Mouse (Mus musculus) neural tube, embryonic 15.5 days (tissue): Measurements from ENCODE around the gene Tcf20. TPM values are rescaled to one million over a fixed set of nuclear protein-coding genes. Genes with fewer than 3 reads are reported as not detected.
A peak's percentile ranks its signal among the peaks of the same experiment; 100 is the strongest.

ENCODE experiments used
- ATAC-seq: fragments of 200-750 bp; cut with Nextera tagmentation; 2 replicates; pipeline ENCODE4 v1.8.0; 2017; ENCODE audit warnings: mild to moderate bottlenecking, moderate TSS enrichment, moderate library complexity; ENCODE audit not compliant: low FRiP score
- H3K27ac ChIP-seq: fragments of 300-500 bp; sonication (generic); replicated peaks from 2 replicates; pipeline ENCODE4 v1.5.1; 2015; ENCODE audit warnings: mild to moderate bottlenecking, inconsistent platforms
- H3K27me3 ChIP-seq: fragments of 300-500 bp; sonication (generic); replicated peaks from 2 replicates; pipeline ENCODE4 v1.6.1; 2015; ENCODE audit warnings: inconsistent platforms
- H3K36me3 ChIP-seq: fragments of 300-500 bp; sonication (generic); 2 replicates; pipeline ENCODE4 v1.6.1; 2015; ENCODE audit warnings: inconsistent platforms
- H3K4me1 ChIP-seq: fragments of 300-500 bp; sonication (generic); 2 replicates; pipeline ENCODE4 v1.6.1; 2015; ENCODE audit warnings: inconsistent platforms
- H3K4me2 ChIP-seq: fragments of 300-500 bp; sonication (generic); 2 replicates; pipeline ENCODE4 v1.6.1; 2015; ENCODE audit warnings: inconsistent platforms, mild to moderate bottlenecking, moderate library complexity
- H3K4me3 ChIP-seq: fragments of 300-500 bp; sonication (generic); replicated peaks from 2 replicates; pipeline ENCODE4 v1.5.1; 2015; ENCODE audit warnings: mild to moderate bottlenecking, inconsistent platforms
- H3K9ac ChIP-seq: fragments of 300-500 bp; sonication (generic); replicated peaks from 2 replicates; pipeline ENCODE4 v1.6.1; 2015; ENCODE audit warnings: mild to moderate bottlenecking, inconsistent platforms
- H3K9me3 ChIP-seq: fragments of 300-500 bp; sonication (generic); replicated peaks from 2 replicates; pipeline ENCODE4 v1.6.1; 2016; ENCODE audit warnings: inconsistent platforms
- WGBS: fragments of 180-500 bp; shearing (Covaris S2); methylation state at CpG from one replicate; pipeline ENCODE4 v1.1.7; 2015; ENCODE audit warnings: mixed read lengths; 5-methylcytosine and 5-hydroxymethylcytosine counted together
- polyA plus RNA-seq: library from polyadenylated mRNA; unstranded; fragments of >200 nt; fragmentation: Nextera tagmentation; extraction: Ambion mirVana; gene quantifications from 2 replicates; pipeline ENCODE4 v1.2.1, GENCODE M21; 2015

Gene Tcf20
- polyA plus RNA-seq, 1 experiment from 2014 or later = 11.2 TPM

GRCm38 (mm10) chr15:82992079-82992783, 4.6 kb upstream of the Tcf20 start:
- no peak overlapping the region for H3K9ac ChIP-seq
- ATAC-seq = no peak
- H3K27me3 ChIP-seq = 0 out of 2 replicates have a peak, but pooled peaks cover 5% of the 10 kb centered on the region
- WGBS = 60% methylated on average over 13 of the region's 13 CpGs
- H3K4me2 ChIP-seq = no peak overlapping the region
- peaks cover 77% of the 10 kb centered on the region for H3K4me1 ChIP-seq
- no peaks in the 10 kb centered on the region for H3K36me3 ChIP-seq
- H3K9me3 ChIP-seq = no peaks in the 10 kb centered on the region
- H3K27ac ChIP-seq = no peak overlapping the region
- H3K4me3 ChIP-seq = no peak overlapping the region

GRCm38 (mm10) chr15:82989190-82989704, 1.6 kb upstream of the Tcf20 start:
- 36% methylated on average over 6 of the region's 6 CpGs for WGBS
- no peak overlapping the region for H3K9ac ChIP-seq
- H3K27ac ChIP-seq = no peak overlapping the region
- H3K36me3 ChIP-seq = no peaks in the 10 kb centered on the region
- H3K4me2 ChIP-seq = no peak overlapping the region
- peaks cover 18% of the 10 kb centered on the region for H3K27me3 ChIP-seq
- no peak for ATAC-seq
- H3K9me3 ChIP-seq = no peaks in the 10 kb centered on the region
- peaks cover 79% of the 10 kb centered on the region for H3K4me1 ChIP-seq
- no peak overlapping the region for H3K4me3 ChIP-seq

GRCm38 (mm10) chr15:82987014-82987731, 499 bp downstream of the Tcf20 start:
- ATAC-seq = no peak

GRCm38 (mm10) chr15:82984574-82984973, 3.1 kb downstream of the Tcf20 start:
- no peaks in the 10 kb centered on the region for H3K36me3 ChIP-seq
- H3K9ac ChIP-seq = no peak overlapping the region
- no peak for ATAC-seq
- no peaks in the 10 kb centered on the region for H3K9me3 ChIP-seq
- peaks cover 83% of the 10 kb centered on the region for H3K4me1 ChIP-seq
- H3K4me3 ChIP-seq = no peak overlapping the region
- peak overlapping the region; percentile 92 for H3K4me2 ChIP-seq
- H3K27me3 ChIP-seq = peaks cover 27% of the 10 kb centered on the region
- 34% methylated on average over 7 of the region's 7 CpGs for WGBS
- H3K27ac ChIP-seq = peak overlapping the region; percentile 41; the same call in 1 of the 2 replicates

More at GRCm38 (mm10) chr15:82987014-82987731, 499 bp downstream of the Tcf20 start:
- H3K4me3 ChIP-seq = peak overlapping the region; percentile 46
- H3K4me2 ChIP-seq = peak overlapping the region; percentile 92
- peak overlapping the region; percentile 40; the same call in 1 of the 2 replicates for H3K9ac ChIP-seq
- no peaks in the 10 kb centered on the region for H3K36me3 ChIP-seq
- no peaks in the 10 kb centered on the region for H3K9me3 ChIP-seq
- H3K27me3 ChIP-seq = peaks cover 18% of the 10 kb centered on the region
- peaks cover 83% of the 10 kb centered on the region for H3K4me1 ChIP-seq
- under 1% methylated on average over 38 of the region's 38 CpGs for WGBS
- H3K27ac ChIP-seq = no peak overlapping the region; the same call in 1 of the 2 replicates

- Histone ChIP-seq H3K36me3 (no peaks in the 10 kb centered on the region), H3K4me3 (no peak overlapping the region), H3K27ac (peak overlapping the region; percentile 81), H3K27me3 (peaks cover 27% of the 10 kb centered on the region), H3K4me1 (peaks cover 79% of the 10 kb centered on the region), H3K4me2 (peak overlapping the region; percentile 92), H3K9me3 (no peaks in the 10 kb centered on the region), H3K9ac (no peak overlapping the region)
- no peak for ATAC-seq
- WGBS = 3% methylated on average over 4 of the region's 4 CpGs
Measured at GRCm38 (mm10) chr15:82984097-82984496, 3.6 kb downstream of the Tcf20 start.

GRCm38 (mm10) chr15:82983416-82984026, 4.2 kb downstream of the Tcf20 start:
- peak overlapping the region; percentile 92 for H3K4me2 ChIP-seq
- H3K9ac ChIP-seq = peak overlapping the region; percentile 26; the same call in 1 of the 2 replicates
- H3K9me3 ChIP-seq = no peaks in the 10 kb centered on the region
- H3K4me3 ChIP-seq = peak overlapping the region; percentile 25
- H3K4me1 ChIP-seq = peaks cover 74% of the 10 kb centered on the region
- no peaks in the 10 kb centered on the region for H3K36me3 ChIP-seq
- WGBS = 6% methylated on average over 9 of the region's 9 CpGs
- peak; percentile 43; the same call in 1 of the 2 replicates for ATAC-seq
- peak overlapping the region; percentile 81 for H3K27ac ChIP-seq
- peaks cover 31% of the 10 kb centered on the region for H3K27me3 ChIP-seq

- H3K4me1 ChIP-seq = peaks cover 67% of the 10 kb centered on the region
- peak overlapping the region; percentile 25 for H3K4me3 ChIP-seq
- peak overlapping the region; percentile 81 for H3K27ac ChIP-seq
- H3K4me2 ChIP-seq = peak overlapping the region; percentile 92
- WGBS = 5% methylated on average over 18 of the region's 18 CpGs
- no peaks in the 10 kb centered on the region for H3K36me3 ChIP-seq
- no peaks in the 10 kb centered on the region for H3K9me3 ChIP-seq
- peaks cover 35% of the 10 kb centered on the region for H3K27me3 ChIP-seq
- ATAC-seq = no peak
- H3K9ac ChIP-seq = peak overlapping the region; percentile 46
Measured at GRCm38 (mm10) chr15:82982724-82983415, 4.8 kb downstream of the Tcf20 start.

- Histone ChIP-seq H3K4me2 (peak overlapping the region; percentile 92), H3K4me3 (no peak overlapping the region), H3K9me3 (no peaks in the 10 kb centered on the region), H3K27ac (peak overlapping the region; percentile 81; the same call in 1 of the 2 replicates), H3K27me3 (peaks cover 43% of the 10 kb centered on the region), H3K9ac (0 out of 2 replicates have a peak overlapping the region, but pooled peaks have one; percentile 36), H3K4me1 (peaks cover 57% of the 10 kb centered on the region), H3K36me3 (no peaks in the 10 kb centered on the region)
- 28% methylated on average over 14 of the region's 15 CpGs for WGBS
- ATAC-seq = no peak
Measured at GRCm38 (mm10) chr15:82981676-82982520, 5.8 kb downstream of the Tcf20 start.

GRCm38 (mm10) chr15:82979531-82979930, 8.1 kb downstream of the Tcf20 start:
- Histone ChIP-seq H3K36me3 (no peaks in the 10 kb centered on the region), H3K4me1 (peaks cover 43% of the 10 kb centered on the region), H3K9ac (no peak overlapping the region), H3K27me3 (peaks cover 37% of the 10 kb centered on the region; the same call in 1 of the 2 replicates), H3K4me3 (no peak overlapping the region), H3K27ac (no peak overlapping the region), H3K9me3 (no peaks in the 10 kb centered on the region), H3K4me2 (no peak overlapping the region)
- 86% methylated on average over 1 of the region's 1 CpGs for WGBS
- ATAC-seq = no peak

GRCm38 (mm10) chr15:82974471-82974870, 13.2 kb downstream of the Tcf20 start:
- ATAC-seq = no peak
- 56% methylated on average over 1 of the region's 1 CpGs for WGBS
- H3K27me3 ChIP-seq = peaks cover 32% of the 10 kb centered on the region; the same call in 1 of the 2 replicates

More at GRCm38 (mm10) chr15:82974471-82974870, 13.2 kb downstream of the Tcf20 start:
- H3K27ac ChIP-seq = no peak overlapping the region
- H3K9me3 ChIP-seq = no peaks in the 10 kb centered on the region
- H3K4me1 ChIP-seq = peaks cover 13% of the 10 kb centered on the region
- no peak overlapping the region for H3K4me2 ChIP-seq
- H3K4me3 ChIP-seq = no peak overlapping the region
- no peak overlapping the region for H3K9ac ChIP-seq
- no peaks in the 10 kb centered on the region for H3K36me3 ChIP-seq
